Mouse (Mus musculus) retina, postnatal 7 days (tissue): ENCODE data around the gene Trpm8.

Source experiments
- DNase-seq: peaks from one replicate; pipeline ENCODE4 v3.0.0-alpha.2; 2012; ENCODE audit warnings: low read depth, low spot score

Trpm8 gene

DNA sequence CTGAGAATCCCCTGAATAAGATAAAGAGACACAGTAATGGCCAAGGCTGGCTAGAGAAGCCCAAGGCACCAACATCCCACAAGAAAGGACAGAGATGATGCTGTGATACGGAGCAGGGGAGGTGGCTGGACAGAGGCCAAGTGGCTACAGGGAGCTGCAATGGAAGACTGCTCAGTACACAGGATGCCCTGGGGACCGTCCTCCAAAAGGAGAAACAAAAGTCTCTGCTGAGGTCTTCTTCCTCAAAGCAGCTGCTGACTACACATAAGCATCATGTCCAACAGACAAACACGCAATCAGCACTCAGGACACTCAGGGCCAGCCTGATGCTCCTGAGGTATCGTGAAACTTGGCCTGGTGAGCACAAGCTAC lies 12.6 kb upstream of the Trpm8 start:
- no peak for DNase-seq

- no peak for DNase-seq
Observed at GRCm38 (mm10) chr1:88266123-88266522, 11.3 kb upstream of the Trpm8 start.

GRCm38 (mm10) chr1:88267489-88267888 lies 10.0 kb upstream of the Trpm8 start:
- no peak for DNase-seq

DNA sequence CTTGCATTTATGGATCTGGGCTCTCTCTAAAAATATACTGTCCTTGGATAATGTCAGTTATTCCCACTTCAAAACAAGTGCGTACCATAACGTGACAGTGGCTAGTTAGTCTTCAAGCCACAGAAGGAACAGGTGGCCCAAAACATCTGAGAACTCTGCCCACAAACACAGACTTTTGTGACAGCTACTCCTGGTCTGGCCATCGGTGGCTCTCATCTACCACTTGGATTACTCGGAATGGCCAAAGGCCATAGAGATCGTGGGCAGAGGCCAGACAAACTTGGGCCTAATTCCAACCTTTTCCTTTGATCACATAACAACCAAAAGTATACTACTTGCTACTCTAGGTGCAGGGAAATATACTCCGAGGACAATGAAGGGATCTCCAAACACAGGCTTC lies 9.4 kb upstream of the Trpm8 start:
- no peak for DNase-seq

- no peak for DNase-seq
Observed at GRCm38 (mm10) chr1:88269539-88270309, 7.7 kb upstream of the Trpm8 start.

DNA sequence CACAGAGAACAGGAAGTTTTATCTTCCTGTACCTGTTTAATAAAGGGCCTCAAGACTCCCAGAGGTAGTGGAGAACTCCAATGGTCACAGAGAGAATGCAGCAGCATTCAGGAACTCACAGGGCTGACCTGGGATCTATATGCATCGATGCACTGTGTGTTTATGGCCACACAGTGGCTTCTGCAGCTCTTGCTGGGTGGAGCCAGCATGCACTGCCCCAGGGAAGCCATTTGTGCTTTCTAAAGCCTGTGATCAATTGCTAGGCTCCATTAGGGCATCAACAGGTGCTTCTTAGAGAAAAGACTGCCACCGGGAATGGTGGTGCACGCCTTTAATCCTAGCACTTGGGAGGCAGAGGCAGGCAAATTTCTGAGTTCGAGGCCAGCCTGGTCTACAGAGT lies 4.6 kb upstream of the Trpm8 start:
- DNase-seq = no peak

DNA sequence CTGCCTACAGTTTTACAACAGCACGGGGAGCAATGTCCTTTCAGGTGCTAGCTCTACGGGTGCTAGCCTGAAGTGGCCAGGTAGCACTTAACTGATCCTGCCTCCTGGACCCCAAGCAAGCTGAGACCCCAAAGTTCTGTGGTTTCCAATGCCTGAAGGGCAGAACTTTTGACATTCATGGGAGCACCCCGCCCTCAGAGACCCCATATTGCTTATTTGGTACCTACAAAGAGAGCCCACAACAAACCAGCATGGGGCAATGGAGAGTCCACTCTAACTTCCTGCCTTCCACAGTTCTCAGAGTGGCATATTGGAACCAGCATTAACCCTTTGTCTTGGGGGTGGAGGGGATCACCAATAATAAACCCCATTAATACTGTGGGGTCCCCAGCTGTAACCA lies 4.1 kb upstream of the Trpm8 start:
- DNase-seq = no peak

- DNase-seq = no peak
Observed at GRCm38 (mm10) chr1:88273832-88274231, 3.6 kb upstream of the Trpm8 start.

DNA sequence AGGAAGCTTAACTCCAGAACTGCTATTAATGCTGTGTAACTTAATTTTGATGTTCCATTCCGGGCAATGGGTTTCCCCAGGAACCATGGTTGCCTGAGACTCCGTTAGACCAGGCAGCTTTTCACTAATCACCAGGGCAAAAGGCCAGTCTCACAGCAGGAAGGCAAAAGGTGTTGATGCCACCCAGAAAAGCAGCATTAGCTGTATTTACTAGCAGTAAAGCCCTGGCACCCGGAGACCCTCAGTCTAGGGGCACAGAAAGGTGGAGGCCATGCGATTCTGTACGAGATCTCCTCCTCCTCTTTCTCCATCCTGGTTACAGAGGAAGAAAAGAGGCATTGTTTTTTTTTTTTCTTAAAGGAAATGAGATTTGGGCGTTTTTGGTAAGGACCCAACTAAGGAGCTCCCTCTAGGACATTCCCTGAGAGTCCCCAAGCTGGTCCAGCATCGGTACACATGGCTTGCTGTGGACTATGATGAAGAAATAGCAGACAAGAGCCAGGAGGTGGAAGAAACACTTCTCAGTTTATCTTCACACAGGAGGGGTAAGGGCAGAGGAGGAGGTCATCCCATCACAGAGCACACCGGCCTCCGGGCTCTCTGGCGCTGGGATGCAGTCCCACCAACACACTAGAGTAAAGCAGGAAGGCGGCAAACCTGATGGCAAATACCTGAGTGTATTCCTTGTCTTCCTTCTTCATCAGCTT lies 2.9 kb upstream of the Trpm8 start:
- no peak for DNase-seq

DNA sequence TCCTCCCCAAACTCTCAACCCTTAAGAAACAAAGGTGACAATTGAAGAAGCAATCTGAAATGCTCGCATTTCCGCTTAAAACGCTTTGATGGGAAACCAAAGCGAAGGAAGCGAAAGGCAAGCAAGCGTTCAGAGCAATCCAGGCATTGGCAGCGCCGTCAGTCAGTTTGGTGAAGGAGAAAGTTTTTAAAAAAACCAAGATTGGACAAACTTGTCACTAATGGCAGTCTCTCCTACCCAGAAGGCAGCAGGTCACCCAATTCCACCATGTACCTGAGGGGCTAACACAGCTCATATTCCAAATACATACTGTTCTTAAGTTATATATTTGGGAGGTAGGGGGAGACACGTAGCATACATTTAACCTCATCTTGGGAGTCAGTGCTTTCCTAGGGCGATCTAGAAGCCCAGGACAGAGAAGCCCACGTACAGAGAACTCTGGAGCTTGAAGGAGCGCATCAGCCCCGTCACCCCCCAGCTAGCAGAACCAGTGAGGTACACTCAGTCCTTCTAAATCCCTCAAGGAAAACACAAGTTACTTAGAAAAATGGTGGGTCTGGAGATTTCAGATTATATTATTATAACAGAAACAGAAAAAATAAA lies 2.3 kb upstream of the Trpm8 start:
- DNase-seq = no peak

GRCm38 (mm10) chr1:88275698-88276523 lies 1.6 kb upstream of the Trpm8 start:
- no peak for DNase-seq

DNA sequence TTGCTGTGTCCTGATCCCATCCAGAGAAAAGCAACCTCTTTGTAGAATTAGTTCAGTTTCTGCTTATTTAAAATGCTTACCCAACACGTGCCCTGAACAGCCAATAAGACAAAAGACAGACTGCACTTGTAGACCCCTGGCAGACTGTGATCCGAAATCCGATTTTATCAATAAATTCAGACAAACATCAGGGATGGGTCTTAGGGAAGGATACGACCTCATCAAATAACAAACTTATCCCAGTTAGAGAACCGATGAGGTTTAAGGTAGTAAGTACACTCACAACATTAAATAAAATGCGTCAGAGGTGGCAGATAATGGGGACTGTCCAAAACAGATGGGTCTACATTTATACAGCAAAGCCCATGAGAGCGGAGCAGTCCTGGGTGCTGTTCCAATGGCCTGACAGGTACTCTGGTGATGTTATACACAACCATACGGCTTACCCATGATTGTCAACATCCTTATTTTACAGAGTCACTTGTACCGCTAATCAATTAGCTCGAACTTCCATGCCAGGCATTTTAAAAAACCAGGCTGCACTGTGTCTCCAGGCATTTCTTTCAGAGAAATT lies 850 bp upstream of the Trpm8 start:
- DNase-seq = no peak

DNA sequence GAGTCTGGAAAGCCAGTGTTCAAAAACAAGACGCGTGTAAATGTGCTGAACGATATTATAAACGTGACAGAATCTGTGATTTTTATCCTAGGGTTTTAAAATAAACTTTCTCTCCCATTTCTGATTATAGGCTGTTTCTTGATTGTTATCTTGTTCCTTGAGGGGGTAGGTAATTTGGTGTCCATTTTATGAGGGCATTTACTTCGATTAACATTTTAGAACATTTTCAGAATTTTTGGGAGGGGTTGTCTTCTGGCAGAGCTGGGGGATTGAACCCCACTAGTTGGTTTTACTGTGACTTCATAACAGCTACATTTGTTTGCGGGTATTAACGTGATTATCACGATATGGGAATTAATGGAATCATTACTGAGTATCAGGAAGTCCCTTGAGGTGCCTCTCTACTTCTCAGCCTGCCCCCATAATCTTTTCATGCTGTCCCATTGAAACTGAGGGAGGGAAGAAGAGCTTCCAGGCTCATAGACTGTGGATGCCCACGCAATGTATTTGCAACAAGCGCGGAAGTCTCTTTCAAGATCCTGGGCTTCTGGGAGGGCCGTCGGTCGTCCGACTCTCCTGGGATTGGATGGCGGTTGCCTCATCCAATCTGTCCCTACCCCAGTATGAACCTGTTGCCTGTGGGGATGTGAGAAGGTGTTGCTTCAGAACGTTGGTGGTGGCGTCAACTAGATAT lies 504 bp downstream of the Trpm8 start:
- DNase-seq = no peak

- DNase-seq = no peak
Observed at GRCm38 (mm10) chr1:88279111-88280005, 1.9 kb downstream of the Trpm8 start.

DNA sequence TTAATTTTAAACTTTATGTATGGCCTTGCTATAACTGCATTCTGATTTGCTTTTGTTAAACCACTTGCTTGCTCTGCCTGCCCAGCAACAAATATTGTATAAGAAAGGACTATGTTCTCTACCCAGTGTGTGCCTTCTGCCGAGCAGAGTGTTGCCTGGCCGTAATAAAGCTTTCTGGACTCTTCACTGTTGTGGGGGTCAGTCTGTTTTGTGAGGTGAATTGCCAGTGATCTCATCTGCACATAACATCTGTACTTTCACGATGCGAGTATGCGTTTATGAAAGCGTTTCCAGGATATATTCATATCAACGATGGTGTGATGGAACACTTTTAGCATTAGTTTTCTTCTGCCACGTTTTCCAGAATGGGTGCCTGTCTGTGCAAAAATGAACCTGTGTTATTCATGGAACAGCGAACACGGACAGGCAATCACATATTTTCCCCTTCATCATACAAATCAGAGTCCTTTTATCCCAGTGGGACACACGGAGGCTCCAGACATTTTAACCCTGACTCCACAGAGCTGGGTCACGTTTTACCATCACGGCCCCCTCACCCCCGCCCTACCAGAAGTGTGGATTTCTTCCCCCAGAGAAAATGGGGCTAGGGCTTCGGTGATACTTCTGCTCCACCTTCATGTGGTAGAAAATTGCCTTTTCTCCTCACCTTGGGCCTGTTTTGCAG lies 2.7 kb downstream of the Trpm8 start:
- DNase-seq = no peak

DNA sequence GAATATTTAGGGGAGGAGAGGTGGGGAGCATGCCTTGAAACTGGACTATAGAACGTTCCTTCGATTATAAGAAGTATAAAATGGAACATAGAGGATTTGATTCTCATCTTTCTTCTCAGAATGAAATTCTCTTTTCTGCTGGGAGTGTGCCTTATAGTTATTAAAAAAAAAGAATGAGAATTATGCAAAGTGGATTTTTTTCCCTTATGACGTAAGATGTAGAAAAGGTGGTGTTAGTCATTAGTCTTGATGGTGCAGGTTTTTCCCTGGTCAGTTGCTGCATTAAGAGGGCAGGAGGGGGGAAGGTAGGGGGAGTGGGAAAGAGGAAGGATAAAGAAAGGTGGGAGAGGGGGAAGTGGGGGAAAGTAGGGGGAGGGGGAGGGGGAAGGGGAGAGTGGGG lies 4.8 kb downstream of the Trpm8 start:
- DNase-seq = no peak

GRCm38 (mm10) chr1:88283376-88284227 lies 6.1 kb downstream of the Trpm8 start:
- no peak for DNase-seq

DNA sequence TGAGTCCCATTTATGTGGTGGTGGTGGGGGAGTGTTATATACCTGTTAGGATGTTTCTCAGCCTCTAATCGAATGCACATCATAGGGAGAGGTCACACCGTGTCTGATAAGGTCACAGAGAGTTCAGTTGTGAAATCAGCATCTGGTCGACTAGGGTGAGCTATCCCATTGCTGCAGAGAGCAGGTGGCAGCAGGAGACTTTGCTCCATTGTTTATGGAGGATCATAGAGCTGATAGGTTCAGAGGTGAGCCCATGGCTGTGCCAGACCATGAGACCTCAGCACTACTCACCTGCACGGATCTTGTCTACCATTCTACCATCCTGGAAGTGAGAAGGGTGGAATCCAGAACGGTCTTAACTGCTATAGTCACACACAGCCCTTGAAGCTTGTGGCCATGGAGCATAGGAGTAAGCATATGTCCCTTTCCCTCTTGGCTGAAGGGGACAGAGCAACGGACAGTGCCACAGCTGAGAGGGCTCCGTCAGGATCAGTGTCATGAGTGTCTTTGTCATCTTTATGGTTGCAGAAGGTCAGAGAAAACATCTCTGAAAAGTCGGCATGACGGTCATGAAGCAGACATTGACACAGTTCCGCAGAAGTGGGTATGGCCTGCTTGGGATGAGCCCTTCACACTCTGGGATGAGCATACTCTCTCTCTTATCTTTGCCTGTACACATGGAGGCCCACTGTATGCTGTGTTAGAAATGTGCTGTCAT lies 6.9 kb downstream of the Trpm8 start:
- no peak for DNase-seq
